Mouse (Mus musculus) stomach, postnatal 0 days (tissue): ENCODE results near the gene Ptgfrn.

Experiments
- CTCF ChIP-seq: IDR thresholded peaks from 2 replicates; pipeline ENCODE4 v1.5.1; 2016; ENCODE audit warnings: antibody characterized with exemption, low read depth, mild to moderate bottlenecking, moderate library complexity
- EP300 ChIP-seq: optimal IDR thresholded peaks from 2 replicates; pipeline ENCODE3; 2016; ENCODE audit warnings: antibody characterized with exemption

GRCm38 (mm10) chr3:101110043-101110837 is at the start of gene Ptgfrn:
- TF ChIP-seq CTCF (no peak), EP300 (no peak)
